Mouse (Mus musculus): ENCODE data around the gene Myh11.

The Myh11 gene

GRCm38 (mm10) chr16:14182360-14182759, 108.8 kb downstream of the Myh11 start:
- in situ Hi-C loops (cut with MboI; ENCODE audit: unreplicated experiment in 2 of 2) = loop anchor here (25.0 kb wide), 2 partner anchors 745 to 1020 kb away; no protein-coding TSS in a partner anchor

GRCm38 (mm10) chr16:14180163-14180733, 110.9 kb downstream of the Myh11 start:
- in situ Hi-C loops (cut with MboI; ENCODE audit: unreplicated experiment in 2 of 2) = loop anchor here (25.0 kb wide), 2 partner anchors 743 to 1018 kb away; no protein-coding TSS in a partner anchor

DNA sequence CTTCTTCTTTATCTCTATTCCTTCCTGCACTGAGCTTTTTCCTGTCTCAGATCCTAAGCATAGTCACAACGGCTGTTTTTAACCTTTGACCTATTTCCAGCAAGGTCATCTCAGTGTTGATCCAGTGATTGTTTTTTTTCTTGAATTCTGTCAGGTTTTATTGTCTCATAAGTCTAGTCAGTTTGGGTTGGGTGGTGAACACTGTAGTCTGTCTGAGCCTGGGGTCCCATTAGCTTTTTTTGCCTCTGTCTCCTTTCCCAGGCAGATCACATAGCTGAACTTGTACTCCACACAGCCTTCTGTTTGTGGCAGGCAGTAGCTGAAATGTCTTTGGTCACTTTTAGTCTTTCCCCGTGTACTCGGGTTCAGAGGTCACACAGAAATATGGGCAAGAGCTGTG, 113.1 kb downstream of the Myh11 start:
- in situ Hi-C loops (cut with MboI; ENCODE audit: unreplicated experiment in 2 of 2) = loop anchor here (25.0 kb wide), 2 partner anchors 741 to 1016 kb away; no protein-coding TSS in a partner anchor

GRCm38 (mm10) chr16:14169706-14170105, 121.5 kb downstream of the Myh11 start:
- in situ Hi-C loops (cut with MboI; ENCODE audit: unreplicated experiment in 2 of 2) = loop anchor here (10.0 to 25.0 kb wide), 3 partner anchors 265 to 495 kb away; partner anchors contain the start of genes 3110001I22Rik (in 1 of the 2), Bfar (in 1 of the 2), Mpv17l (in 1 of the 2) and Ntan1 (in 1 of the 2)

GRCm38 (mm10) chr16:14166490-14166889, 124.7 kb downstream of the Myh11 start:
- in situ Hi-C loops (cut with MboI; ENCODE audit: unreplicated experiment in 2 of 2) = loop anchor here (10.0 to 25.0 kb wide), 3 partner anchors 262 to 492 kb away; partner anchors contain the start of genes 3110001I22Rik (in 1 of the 2), Bfar (in 1 of the 2), Mpv17l (in 1 of the 2) and Ntan1 (in 1 of the 2)

- in situ Hi-C loops (cut with MboI; ENCODE audit: unreplicated experiment in 2 of 2) = loop anchor here (5.0 to 25.0 kb wide), 4 partner anchors 259 to 489 kb away; partner anchors contain the start of genes 3110001I22Rik (in 1 of the 2), Bfar (in 1 of the 2), Mpv17l (in 1 of the 2) and Ntan1 (in 1 of the 2)
These were observed 127.4 kb downstream of the Myh11 start for GRCm38 (mm10) chr16:14163731-14164130.

- in situ Hi-C loops (cut with MboI; ENCODE audit: unreplicated experiment in 2 of 2) = loop anchor here (5.0 to 25.0 kb wide), 4 partner anchors 258 to 488 kb away; partner anchors contain the start of genes 3110001I22Rik (in 1 of the 2), Bfar (in 1 of the 2), Mpv17l (in 1 of the 2) and Ntan1 (in 1 of the 2)
These were observed 128.2 kb downstream of the Myh11 start, which contains the start of the genes Nde1 and Marf1 for GRCm38 (mm10) chr16:14162988-14163416. Nde1 (plus strand) TSS chr16:14163275. Marf1 (minus strand) TSS chr16:14163351.

- in situ Hi-C loops (cut with MboI; ENCODE audit: unreplicated experiment in 2 of 2) = loop anchor here (5.0 to 25.0 kb wide), 4 partner anchors 256 to 486 kb away; partner anchors contain the start of genes 3110001I22Rik (in 1 of the 2), Bfar (in 1 of the 2), Mpv17l (in 1 of the 2) and Ntan1 (in 1 of the 2)
These were observed 130.2 kb downstream of the Myh11 start for GRCm38 (mm10) chr16:14160941-14161340.

DNA sequence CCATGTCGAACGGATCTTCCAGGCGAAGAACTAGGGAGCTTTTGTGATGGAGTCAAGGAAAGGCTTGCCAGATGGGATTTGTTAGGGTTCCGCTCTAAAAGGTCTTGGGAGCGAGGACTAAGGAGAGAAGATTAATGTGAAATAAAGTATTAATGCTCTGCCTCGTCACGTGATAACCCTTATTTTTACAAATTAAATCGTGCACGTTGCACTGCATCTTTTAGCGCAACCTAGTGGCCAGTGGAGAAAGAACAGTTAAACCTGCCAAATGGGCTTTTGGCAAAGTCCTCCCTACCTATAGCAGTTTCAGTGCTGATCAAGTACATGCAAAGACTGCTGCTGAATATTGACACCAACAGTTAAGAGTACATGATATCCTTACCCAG, 131.4 kb downstream of the Myh11 start:
- in situ Hi-C loops (cut with MboI; ENCODE audit: unreplicated experiment in 2 of 2) = loop anchor here (5.0 to 25.0 kb wide), 6 partner anchors 255 to 1045 kb away; partner anchors contain the start of genes 3110001I22Rik (in 1 of the 2), Bfar (in 1 of the 2), Mpv17l (in 1 of the 2) and Ntan1 (in 1 of the 2)

DNA sequence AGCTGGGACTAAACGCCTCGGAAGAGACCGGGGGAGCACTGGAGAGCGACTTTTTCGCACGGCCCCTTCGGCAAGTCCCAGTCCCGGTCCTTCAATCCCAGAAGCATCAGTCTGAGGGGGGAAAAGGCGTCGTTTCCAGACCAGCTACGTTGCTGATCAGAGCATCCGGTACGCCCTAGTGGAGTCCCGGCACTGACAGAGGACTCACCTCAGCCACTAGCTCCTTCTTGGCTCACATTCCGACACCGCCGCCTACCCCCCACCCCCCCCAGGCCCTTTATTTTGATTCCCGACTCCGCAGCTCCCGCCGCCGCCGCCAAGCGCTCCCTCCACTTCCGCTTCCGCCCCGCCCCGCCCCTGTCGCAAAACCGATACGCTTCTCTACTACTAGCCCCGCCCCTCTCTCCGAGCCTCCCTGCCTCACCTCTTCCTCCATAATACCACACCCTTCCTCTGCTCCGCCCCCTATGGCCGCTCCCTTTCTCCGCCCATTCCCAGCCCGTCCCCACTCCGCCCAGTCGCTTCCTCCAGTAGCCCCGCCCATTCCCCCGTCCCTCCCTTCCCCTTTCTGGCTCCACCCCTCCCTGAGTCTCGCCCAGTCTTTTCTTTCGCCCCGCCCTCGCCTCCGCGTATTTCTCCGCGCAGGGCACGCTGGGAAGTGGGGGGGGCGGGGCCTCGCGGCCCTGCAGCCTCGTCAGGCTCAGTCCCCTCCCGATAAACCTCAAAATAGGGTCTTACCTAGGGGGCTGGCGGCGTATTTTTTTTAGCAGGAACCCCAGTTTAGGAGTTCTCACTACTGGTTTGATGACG, 132.0 kb downstream of the Myh11 start:
- in situ Hi-C loops (cut with MboI; ENCODE audit: unreplicated experiment in 2 of 2) = loop anchor here (5.0 to 25.0 kb wide), 3 partner anchors 347 to 1044 kb away; partner anchors contain the start of gene Ntan1 (in 1 of the 2)

- in situ Hi-C loops (cut with MboI; ENCODE audit: unreplicated experiment in 2 of 2) = loop anchor here (5.0 to 25.0 kb wide), 3 partner anchors 346 to 1044 kb away; partner anchors contain the start of gene Ntan1 (in 1 of the 2)
These were observed 132.6 kb downstream of the Myh11 start for GRCm38 (mm10) chr16:14158536-14158935.

GRCm38 (mm10) chr16:14156312-14156711, 134.9 kb downstream of the Myh11 start:
- in situ Hi-C loops (cut with MboI; ENCODE audit: unreplicated experiment in 2 of 2) = loop anchor here (5.0 to 25.0 kb wide), 3 partner anchors 344 to 1042 kb away; partner anchors contain the start of gene Ntan1 (in 1 of the 2)

DNA sequence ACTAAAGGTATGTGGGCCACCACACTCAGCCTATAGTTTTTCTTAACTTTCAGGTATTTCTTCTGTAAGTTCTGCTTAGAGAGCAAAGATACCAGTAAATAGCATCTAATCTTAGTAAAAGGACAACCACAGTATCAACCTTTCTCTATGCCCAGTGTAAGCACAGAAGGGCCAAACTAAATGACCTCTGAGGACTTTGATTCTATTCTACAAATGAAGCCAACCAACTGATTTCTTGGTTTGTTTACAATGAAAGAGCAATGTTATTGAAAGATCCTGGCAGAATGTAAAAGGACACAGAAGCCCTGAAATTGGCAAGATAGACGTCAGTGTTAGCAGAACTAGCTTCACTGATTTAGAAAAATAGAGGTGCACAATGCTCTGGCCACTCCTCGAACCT, 135.5 kb downstream of the Myh11 start:
- in situ Hi-C loops (cut with MboI; ENCODE audit: unreplicated experiment in 2 of 2) = loop anchor here (5.0 to 25.0 kb wide), 3 partner anchors 343 to 1041 kb away; partner anchors contain the start of gene Ntan1 (in 1 of the 2)

DNA sequence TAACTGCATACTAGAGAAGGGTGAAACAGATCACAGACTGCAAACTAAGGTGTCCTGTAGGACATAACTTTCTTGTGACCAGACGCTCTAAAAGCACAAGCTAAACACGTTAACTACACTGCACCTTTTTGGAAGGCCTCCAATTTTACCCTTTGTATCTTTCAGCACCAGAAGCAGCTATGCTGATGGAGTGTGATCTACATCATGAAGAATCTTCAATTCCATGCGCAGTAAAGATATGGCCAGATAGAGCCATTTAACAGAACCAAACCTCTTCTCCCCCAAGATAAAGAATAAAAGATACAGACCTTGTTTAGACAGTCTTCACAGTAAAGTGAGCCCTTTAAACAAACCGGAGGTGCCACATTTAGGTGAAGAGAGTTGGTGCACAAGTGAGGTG, 139.5 kb downstream of the Myh11 start:
- in situ Hi-C loops (cut with MboI; ENCODE audit: unreplicated experiment in 2 of 2) = loop anchor here (10.0 to 25.0 kb wide), 2 partner anchors 339 to 1037 kb away; partner anchors contain the start of gene Ntan1 (in 1 of the 2)

DNA sequence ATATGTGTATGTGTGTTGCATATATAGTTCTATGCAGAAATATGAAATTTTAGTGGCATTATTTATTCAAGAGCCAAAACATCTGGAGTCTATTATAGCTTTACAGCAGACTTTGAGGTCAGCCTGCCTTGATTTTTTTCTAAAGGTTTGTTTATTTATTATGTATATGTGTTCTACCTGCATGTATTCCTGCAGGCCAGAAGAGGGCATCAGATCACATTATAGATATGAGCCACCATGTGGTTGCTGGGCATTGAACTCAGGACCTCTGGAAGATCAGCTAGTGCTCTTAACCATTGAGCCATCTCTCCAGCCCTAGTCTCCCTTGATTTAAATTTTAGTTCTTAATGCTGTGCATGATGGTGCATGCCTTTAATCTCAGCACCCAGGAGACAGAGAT, 143.5 kb downstream of the Myh11 start:
- in situ Hi-C loops (cut with MboI; ENCODE audit: unreplicated experiment in 2 of 2) = no loop called here
